Mouse (Mus musculus): ENCODE measurements around the gene Vezf1.

GRCm38 (mm10) chr11:88105494-88106291 is 37.6 kb downstream of the Vezf1 start:
- TF ChIP-seq CTCF (conservative IDR thresholded peaks at IDR 0.05; ENCODE audit: low read length) (no peak), POU5F1 (IDR thresholded peaks at IDR 0.05; ENCODE audit: borderline replicate concordance, low read length) (no peak), NANOG (IDR thresholded peaks at IDR 0.05; ENCODE audit: borderline replicate concordance, low read length) (no peak)

All from E14TG2a.4 (cell line).